Mouse (Mus musculus): ENCODE measurements around the gene Adarb1.
A peak's percentile ranks its signal among the peaks of the same experiment; 100 is the strongest.

Adarb1 gene

DNA sequence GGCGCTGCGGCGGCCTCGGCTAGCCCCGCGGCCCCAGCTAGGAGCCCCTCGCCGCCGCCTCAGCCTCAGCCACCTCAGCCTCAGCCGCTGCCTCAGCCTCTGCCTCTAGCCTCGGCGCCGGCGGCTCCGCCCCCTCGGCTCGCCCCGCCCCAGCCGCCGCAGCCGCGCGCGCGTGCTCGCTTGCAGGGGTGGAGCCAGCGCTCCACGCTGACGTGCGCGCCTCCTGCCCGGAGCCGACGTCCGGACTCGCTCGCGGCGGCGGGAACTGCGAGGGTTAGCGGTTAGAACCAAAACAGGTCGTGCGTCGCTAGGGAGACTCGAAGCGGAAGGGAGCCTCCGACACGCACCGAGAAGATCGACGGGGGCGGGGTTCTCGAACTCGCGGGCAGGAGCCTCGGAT lies at the start of gene Adarb1:
Gene Adarb1, minus strand, starts transcription at position 133 of the 400 bp plus-strand sequence.
- DNase-seq = peak; percentile 96

GRCm38 (mm10) chr10:77467407-77467806 lies 49.3 kb upstream of the Adarb1 start:
- no peak for DNase-seq

DNA sequence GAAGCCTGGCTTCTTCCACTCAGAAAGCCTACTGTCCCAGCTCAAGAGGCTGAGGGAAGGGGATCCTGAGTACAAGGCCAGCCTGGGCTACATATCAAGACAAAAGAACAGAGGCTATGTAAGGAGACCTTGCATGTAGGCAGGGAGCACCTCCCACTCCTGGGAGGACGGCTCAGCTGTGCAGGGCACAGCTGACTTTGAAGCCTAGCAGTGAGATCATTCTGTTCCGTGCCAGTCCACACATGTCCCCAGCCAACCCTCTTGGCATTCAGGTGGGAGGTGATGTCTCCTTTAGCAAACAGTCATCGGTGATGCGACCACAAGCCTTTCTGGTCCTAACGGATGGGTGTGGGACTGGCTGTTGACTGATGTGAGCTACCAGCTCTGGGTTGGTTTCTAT lies 47.8 kb upstream of the Adarb1 start:
- no peak for DNase-seq

DNA sequence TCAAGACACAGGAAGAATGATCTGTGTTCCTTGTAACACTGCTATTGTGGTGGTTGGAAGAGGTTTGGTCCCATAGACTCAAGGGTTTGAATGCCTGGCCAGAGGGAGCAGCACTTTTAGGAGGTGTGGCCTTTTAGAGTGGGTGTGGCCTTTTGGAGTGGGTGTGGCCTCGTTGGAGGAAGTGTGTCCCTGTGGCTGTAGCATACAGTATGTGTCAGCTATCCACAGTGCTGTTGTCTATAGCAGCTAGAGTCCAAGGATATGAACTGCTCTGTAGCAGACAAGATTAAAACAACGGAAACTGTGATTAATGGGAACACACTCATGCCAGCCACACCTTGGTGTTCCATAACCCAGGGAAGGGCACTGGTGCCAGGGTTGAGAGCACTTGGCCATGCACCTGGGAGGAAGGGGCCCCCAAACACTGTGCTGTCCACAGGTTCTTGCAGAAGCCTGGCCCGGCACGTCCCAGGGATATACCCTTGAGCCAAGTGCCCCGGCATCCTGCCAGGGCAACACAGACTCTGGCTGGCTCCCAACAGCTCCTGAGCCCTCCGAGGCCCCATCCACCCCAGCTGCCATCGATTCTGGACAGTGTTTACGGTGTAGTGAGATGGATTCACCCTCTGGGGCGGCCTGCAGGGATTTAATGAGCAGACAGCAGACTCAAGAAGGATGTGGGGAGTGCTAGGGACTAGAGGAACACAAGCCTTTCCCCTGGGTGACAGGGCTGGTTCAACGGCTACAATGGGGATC lies 46.3 kb upstream of the Adarb1 start:
- DNase-seq = no peak

- DNase-seq = no peak
Observed at GRCm38 (mm10) chr10:77461161-77461560, 43.1 kb upstream of the Adarb1 start.

DNA sequence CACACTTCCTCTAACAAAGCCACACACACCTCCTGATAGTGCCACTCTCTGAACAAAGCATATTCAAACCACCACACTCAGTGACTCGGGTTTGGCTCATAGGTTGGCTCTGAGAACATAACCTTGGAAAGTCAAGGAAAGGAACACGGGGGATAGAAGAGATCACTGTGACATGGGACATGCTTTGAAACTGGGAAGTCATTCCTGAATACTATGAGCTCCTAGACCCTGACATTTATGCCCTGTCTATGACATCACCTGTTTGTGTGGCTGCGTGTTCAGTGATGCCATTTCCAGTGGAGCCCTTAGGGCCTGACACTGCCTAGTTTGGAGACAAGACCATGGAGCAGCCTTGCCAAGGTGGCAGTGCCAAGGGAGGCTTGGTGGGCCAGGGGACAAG lies 39.6 kb upstream of the Adarb1 start:
- no peak for DNase-seq

- DNase-seq = no peak
Observed at GRCm38 (mm10) chr10:77456507-77456906, 38.4 kb upstream of the Adarb1 start.

GRCm38 (mm10) chr10:77455251-77456010 lies 37.4 kb upstream of the Adarb1 start:
- no peak for DNase-seq

GRCm38 (mm10) chr10:77454795-77455194 lies 36.7 kb upstream of the Adarb1 start:
- no peak for DNase-seq

- no peak for DNase-seq
Observed at GRCm38 (mm10) chr10:77451822-77452221, 33.8 kb upstream of the Adarb1 start.

- DNase-seq = peak; percentile 16
Observed at GRCm38 (mm10) chr10:77450159-77450464, 32.0 kb upstream of the Adarb1 start.

- DNase-seq = peak; percentile 53
Observed at GRCm38 (mm10) chr10:77449315-77450158, 31.5 kb upstream of the Adarb1 start.

GRCm38 (mm10) chr10:77448698-77449247 lies 30.7 kb upstream of the Adarb1 start:
- no peak for DNase-seq

GRCm38 (mm10) chr10:77448209-77448608 lies 30.1 kb upstream of the Adarb1 start:
- DNase-seq = no peak

DNA sequence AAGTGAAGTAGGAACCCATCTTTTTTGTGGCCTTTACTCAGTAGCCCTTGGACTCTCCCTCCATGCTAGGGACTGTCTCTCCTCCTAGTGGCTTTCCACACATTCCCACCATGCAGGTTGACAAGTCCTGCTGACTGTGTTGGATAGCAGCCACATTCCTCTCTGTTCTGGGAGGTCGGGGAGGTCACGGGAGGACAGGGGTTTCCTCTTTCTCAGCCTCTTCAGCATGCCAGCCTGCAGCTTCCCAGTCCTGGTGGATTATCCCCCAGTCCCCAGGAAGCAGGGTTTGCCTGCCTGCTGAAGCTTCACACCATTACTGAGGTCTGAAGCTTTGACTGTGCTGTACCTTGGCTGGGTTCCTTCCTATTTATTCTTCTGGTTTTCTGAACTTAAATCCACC lies 29.7 kb upstream of the Adarb1 start:
- DNase-seq = peak; percentile 44

DNA sequence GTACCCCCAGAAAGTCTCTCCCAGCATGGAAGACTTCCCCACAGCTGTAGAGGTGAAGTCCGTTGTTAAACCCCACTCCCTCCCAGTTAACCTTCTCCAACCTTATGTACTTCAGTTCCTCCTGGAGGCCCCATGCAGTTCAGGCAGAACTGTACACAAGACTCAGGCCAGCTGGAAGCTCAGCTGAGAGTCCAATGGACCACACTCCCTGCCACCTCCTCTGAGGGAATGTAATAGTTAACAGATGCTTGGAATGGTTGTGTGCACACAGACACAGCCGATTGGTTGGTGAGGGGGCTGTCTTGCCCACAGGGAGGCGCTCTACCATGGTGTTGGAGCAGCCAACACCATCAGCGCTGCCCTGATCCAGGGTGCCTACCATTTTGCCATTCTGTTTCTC lies 24.2 kb upstream of the Adarb1 start:
- DNase-seq = peak; percentile 11

DNA sequence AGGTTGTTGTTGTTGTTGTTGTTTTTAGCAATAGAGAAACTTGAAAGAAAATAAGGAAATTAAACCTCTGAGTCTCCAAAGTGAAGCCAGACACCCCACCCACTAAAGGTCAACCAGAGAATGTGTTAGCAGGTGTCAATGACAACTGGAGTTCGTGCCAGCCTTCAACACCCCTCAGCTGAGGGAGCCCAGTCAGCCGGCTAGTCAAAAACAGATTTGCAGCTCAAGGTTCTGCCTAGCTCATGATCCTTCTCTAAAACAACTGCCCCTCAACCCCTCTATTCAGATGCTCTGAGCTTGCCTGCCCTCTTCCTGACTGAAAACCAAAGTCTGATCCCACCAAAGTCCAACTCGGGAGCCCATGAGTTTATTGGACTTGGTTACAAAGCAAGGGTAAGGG lies 23.7 kb upstream of the Adarb1 start:
- DNase-seq = no peak

DNA sequence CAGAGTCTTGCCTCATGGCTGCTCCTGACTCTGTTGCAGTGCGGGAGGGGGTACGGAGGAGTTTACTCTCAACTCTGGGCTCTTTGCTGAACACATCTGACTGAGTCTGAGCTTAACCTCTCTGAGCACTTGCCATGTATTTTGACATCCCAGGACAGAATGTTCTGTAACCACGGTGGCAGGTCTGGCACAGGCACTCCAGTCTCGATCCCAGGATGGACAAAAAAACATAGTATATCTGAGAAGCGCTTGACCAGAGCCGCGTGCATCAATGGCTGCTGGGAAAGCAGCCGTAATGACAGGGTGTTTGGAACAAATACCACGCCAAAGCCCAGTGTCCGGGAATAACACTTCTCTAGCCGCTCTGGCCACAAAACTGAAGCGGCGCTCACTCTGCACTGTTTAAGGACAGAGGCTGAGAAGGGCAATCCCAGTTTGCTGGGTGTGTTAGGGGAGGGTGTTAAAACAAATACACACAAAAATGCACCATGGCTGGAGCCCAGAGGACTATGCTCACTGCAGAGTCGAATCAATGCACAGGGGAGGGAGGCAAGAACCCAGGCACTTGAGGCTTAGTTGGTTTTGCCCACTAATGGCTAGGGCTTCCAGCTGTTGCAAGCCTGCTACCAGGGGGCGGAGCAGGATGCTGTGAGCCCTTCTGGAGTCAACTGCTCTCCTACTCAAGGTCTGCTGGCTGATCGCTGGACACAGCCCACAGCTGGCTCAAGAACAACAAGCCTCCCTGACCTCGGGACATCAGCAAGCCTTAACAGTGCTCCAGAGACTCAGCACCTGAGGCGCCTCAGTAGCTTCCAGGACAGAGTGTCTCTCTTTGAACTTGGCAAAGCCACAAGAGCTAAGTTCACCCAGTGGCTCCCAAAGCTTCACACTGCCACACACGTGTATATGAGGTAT lies 23.0 kb upstream of the Adarb1 start:
- peak; percentile 29 for DNase-seq

- no peak for DNase-seq
Observed at GRCm38 (mm10) chr10:77440286-77440685, 22.2 kb upstream of the Adarb1 start.

- DNase-seq = no peak
Observed at GRCm38 (mm10) chr10:77439026-77439425, 21.0 kb upstream of the Adarb1 start.

- DNase-seq = no peak
Observed at GRCm38 (mm10) chr10:77438021-77438420, 20.0 kb upstream of the Adarb1 start.

DNA sequence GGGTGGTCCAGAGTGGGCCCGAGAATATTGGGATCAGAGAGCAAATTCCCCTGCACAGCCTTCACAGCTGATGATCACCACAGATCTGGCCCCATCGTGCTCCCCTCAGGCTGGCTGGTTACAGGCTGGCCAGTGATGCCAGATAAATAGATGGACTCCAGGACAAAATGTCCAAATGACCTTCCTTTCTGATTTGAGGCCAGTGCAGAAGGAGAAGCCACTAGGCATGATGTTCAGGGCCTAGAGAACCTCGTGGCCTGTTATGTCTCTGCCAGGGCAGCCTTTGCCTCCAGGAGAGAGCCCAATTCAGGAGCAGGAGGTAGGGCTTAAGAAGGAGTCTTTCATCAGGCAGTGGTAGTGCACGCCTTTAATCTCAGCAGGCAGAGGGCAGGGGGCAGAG lies 17.3 kb upstream of the Adarb1 start:
- DNase-seq = no peak

Data from embryo, embryonic 11 days (tissue).